Mouse (Mus musculus) midbrain, embryonic 10.5 days (tissue): Measurements from ENCODE around the gene Rfxank. TPM values are rescaled to one million over a fixed set of nuclear protein-coding genes. Genes with fewer than 3 reads are reported as not detected.

Experiments
- DNase-seq: peaks from one replicate; pipeline ENCODE4 v3.0.0-alpha.2; 2017; ENCODE audit warnings: low spot score
- H3K27ac ChIP-seq: fragments of 300-500 bp; sonication (generic); replicated peaks from 2 replicates; pipeline ENCODE4 v1.5.1; 2016; ENCODE audit warnings: mild to moderate bottlenecking
- H3K27me3 ChIP-seq: fragments of 300-500 bp; sonication (generic); 2 replicates; pipeline ENCODE4 v1.6.1; 2016; ENCODE audit warnings: low read depth, mild to moderate bottlenecking; ENCODE audit not compliant: poor library complexity, severe bottlenecking
- H3K36me3 ChIP-seq: fragments of 300-500 bp; sonication (generic); 2 replicates; pipeline ENCODE4 v1.6.1; 2016; ENCODE audit warnings: mild to moderate bottlenecking, moderate library complexity
- H3K4me1 ChIP-seq: fragments of 300-500 bp; sonication (generic); 2 replicates; pipeline ENCODE4 v1.6.1; 2016
- H3K4me3 ChIP-seq: fragments of 300-500 bp; sonication (generic); 2 replicates; pipeline ENCODE4 v1.5.1; 2016; ENCODE audit warnings: mild to moderate bottlenecking, moderate library complexity
- H3K9me3 ChIP-seq: fragments of 300-500 bp; sonication (generic); replicated peaks from 2 replicates; pipeline ENCODE4 v1.6.1; 2016; ENCODE audit warnings: mild to moderate bottlenecking
- WGBS: fragments of 180-500 bp; shearing (Covaris S2); methylation state at CpG from one replicate; pipeline ENCODE4 v1.1.7; 2016; 5-methylcytosine and 5-hydroxymethylcytosine counted together
- polyA plus RNA-seq: library from polyadenylated mRNA; unstranded; fragments of >200 nt; fragmentation: Nextera tagmentation; extraction: Ambion mirVana; gene quantifications from 2 replicates; pipeline ENCODE4 v1.2.1, GENCODE M21; 2016

The Rfxank gene
- polyA plus RNA-seq, 1 experiment from 2014 or later, result 16.1 TPM

GRCm38 (mm10) chr8:70170116-70170515 lies 31.2 kb upstream of the Rfxank start:
- Histone ChIP-seq H3K36me3 (peaks cover 5% of the 10 kb centered on the region; the same call in 1 of the 2 replicates), H3K27ac (no peak overlapping the region), H3K27me3 (peaks cover 15% of the 10 kb centered on the region), H3K4me3 (no peak overlapping the region), H3K4me1 (peaks cover 37% of the 10 kb centered on the region), H3K9me3 (no peaks in the 10 kb centered on the region)
- DNase-seq, result no peak
- 91% methylated on average over 3 of the region's 3 CpGs for WGBS

DNA sequence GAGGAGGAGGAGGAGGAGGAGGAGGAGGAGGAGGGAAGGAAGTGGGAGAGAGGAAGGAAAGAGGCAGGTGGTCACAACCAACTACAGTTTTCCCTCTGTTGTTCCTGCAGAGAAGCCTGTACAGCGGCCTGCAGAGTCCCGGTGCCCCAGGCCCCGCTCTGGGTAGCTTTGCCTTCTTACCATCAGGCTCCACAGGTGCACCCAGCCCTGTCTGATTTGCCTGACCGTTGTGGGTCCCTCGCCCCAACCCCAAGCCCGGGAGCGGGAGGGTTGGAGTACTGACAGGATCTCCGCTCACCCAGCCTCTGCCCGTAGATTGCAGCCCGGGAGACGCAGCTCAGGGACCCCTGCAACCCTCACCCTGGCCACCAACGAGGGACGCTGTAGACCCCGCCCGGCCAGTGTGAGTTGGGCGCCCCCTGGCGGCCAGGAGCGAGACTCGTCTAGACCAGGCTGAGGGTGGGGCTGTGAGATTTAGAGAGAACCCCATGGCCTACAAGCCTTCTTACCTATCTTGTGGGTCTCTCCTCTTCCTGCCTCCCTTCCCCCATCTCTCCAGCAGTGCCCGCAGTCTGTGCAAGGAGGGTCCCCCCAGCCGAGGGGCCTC lies 27.7 kb upstream of the Rfxank start:
- Histone ChIP-seq H3K4me3 (peak overlapping the region; percentile 45), H3K27ac (peak overlapping the region; percentile 50)

GRCm38 (mm10) chr8:70163316-70163715 lies 24.4 kb upstream of the Rfxank start:
- no peak for DNase-seq
- peaks cover 33% of the 10 kb centered on the region for H3K4me1 ChIP-seq
- no peak overlapping the region for H3K27ac ChIP-seq
- H3K27me3 ChIP-seq, result peaks cover 43% of the 10 kb centered on the region
- WGBS, result 85% methylated on average over 3 of the region's 3 CpGs
- H3K4me3 ChIP-seq, result no peak overlapping the region
- no peaks in the 10 kb centered on the region for H3K36me3 ChIP-seq
- no peaks in the 10 kb centered on the region for H3K9me3 ChIP-seq

More for the DNA sequence above, 27.7 kb upstream of the Rfxank start:
- Histone ChIP-seq H3K36me3 (no peaks in the 10 kb centered on the region), H3K9me3 (no peaks in the 10 kb centered on the region), H3K4me1 (peaks cover 17% of the 10 kb centered on the region), H3K27me3 (peaks cover 35% of the 10 kb centered on the region)
- 3% methylated on average over 21 of the region's 21 CpGs for WGBS
- peak; percentile 90 for DNase-seq

DNA sequence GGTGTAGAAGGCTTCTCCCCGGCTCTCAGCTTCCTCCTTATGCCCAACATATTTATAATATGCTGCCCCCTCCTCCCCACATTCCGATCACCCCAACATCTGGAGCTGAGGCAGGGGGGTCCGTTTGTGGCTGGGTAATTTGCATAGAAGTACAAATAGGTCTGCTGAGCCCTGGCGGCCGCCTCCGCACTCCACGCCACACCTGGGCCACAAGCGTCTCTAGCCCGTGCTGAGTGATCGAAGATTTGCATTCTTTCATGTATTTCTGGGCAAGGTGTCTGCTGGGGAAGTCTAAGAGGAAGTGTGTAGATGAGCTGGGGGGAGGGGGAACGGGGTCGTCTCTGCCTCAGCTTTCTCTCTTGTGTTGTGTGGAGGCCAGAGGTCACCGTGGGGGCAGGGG lies 21.1 kb upstream of the Rfxank start:
- H3K4me1 ChIP-seq, result peaks cover 25% of the 10 kb centered on the region
- peaks cover 41% of the 10 kb centered on the region for H3K27me3 ChIP-seq
- 71% methylated on average over 13 of the region's 13 CpGs for WGBS
- no peak overlapping the region for H3K27ac ChIP-seq
- H3K9me3 ChIP-seq, result no peaks in the 10 kb centered on the region
- H3K4me3 ChIP-seq, result no peak overlapping the region
- DNase-seq, result no peak
- H3K36me3 ChIP-seq, result no peaks in the 10 kb centered on the region

DNA sequence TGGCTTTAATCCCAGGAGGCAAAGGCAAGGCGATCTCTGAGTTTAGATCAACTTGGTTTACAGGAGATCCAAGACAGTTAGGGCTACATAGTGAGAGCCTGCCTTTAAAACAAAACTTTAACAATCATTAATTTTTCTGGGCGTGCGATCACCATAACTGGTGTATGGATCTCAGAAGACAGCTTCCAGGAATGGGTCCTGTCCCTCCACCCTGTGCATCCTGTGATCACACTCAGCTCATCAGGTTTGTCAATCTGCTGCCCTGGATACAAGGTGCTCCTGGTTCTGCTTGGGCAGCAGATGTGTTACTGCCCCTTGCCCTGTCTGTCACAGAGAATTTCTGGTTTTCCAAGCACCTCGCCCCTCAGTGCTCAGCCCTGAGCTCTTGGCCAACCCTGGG lies 20.3 kb upstream of the Rfxank start:
- Histone ChIP-seq H3K9me3 (no peaks in the 10 kb centered on the region), H3K27me3 (peaks cover 33% of the 10 kb centered on the region), H3K36me3 (no peaks in the 10 kb centered on the region), H3K4me1 (peaks cover 25% of the 10 kb centered on the region), H3K4me3 (peak overlapping the region; percentile 59; the same call in 1 of the 2 replicates), H3K27ac (no peak overlapping the region)
- 87% methylated on average over 4 of the region's 4 CpGs for WGBS
- DNase-seq, result no peak

GRCm38 (mm10) chr8:70158069-70158853 lies 19.3 kb upstream of the Rfxank start:
- 12% methylated on average over 40 of the region's 40 CpGs for WGBS
- peak overlapping the region; percentile 75 for H3K27ac ChIP-seq

GRCm38 (mm10) chr8:70157240-70157800 lies 18.4 kb upstream of the Rfxank start:
- whole genome bisulfite sequencing, result 88% methylated on average over 1 of the region's 1 CpGs
- H3K4me3 ChIP-seq, result no peak overlapping the region
- H3K27ac ChIP-seq, result no peak overlapping the region
- no peak for DNase-seq
- H3K4me1 ChIP-seq, result peaks cover 31% of the 10 kb centered on the region
- H3K27me3 ChIP-seq, result peaks cover 36% of the 10 kb centered on the region
- no peaks in the 10 kb centered on the region for H3K36me3 ChIP-seq
- H3K9me3 ChIP-seq, result no peaks in the 10 kb centered on the region

More at GRCm38 (mm10) chr8:70158069-70158853, 19.3 kb upstream of the Rfxank start:
- no peaks in the 10 kb centered on the region for H3K36me3 ChIP-seq
- H3K27me3 ChIP-seq, result peaks cover 30% of the 10 kb centered on the region
- H3K9me3 ChIP-seq, result no peaks in the 10 kb centered on the region
- peak overlapping the region; percentile 59 for H3K4me3 ChIP-seq
- peaks cover 25% of the 10 kb centered on the region for H3K4me1 ChIP-seq
- peak; percentile 88 for DNase-seq

DNA sequence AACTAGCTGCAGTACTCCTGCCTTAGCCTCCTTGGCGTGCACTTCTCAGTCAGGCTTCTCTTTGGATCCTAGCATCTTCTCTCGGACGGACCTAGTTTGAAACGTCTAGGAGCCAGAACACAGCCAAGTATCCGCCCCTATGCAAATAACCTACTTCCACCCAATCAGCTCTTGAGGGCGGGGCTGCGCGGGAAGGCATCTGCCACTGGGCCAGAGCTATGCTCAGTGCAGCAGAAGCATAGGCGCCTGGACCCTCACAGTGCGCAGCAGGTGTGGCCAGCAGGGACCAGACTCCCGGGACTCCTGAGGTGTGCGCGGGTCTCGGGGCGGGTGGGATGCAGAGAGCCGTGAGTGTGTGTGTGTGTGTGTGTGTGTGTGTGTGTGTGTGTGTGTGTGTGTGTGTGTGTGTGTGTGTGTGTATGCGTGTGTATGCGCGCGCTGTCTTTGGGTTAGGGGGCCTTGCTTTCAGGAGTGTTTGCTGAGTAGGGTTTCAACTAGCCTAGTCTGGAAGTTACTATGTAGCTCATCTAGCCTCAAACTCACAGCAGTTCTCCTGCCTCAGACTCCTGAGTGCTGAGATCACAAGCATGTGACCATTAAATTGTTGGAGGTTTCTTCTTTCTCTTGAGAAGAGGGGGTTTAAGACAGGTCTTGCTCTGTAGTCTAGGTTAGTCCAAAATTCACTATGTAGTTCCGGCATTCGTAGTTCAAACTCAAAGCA lies 13.7 kb upstream of the Rfxank start:
- Histone ChIP-seq H3K4me3 (peak overlapping the region; percentile 43), H3K27me3 (peaks cover 46% of the 10 kb centered on the region), H3K9me3 (no peaks in the 10 kb centered on the region), H3K4me1 (peaks cover 12% of the 10 kb centered on the region), H3K36me3 (no peaks in the 10 kb centered on the region), H3K27ac (no peak overlapping the region)
- WGBS, result 14% methylated on average over 22 of the region's 22 CpGs
- DNase-seq, result peak; percentile 80

DNA sequence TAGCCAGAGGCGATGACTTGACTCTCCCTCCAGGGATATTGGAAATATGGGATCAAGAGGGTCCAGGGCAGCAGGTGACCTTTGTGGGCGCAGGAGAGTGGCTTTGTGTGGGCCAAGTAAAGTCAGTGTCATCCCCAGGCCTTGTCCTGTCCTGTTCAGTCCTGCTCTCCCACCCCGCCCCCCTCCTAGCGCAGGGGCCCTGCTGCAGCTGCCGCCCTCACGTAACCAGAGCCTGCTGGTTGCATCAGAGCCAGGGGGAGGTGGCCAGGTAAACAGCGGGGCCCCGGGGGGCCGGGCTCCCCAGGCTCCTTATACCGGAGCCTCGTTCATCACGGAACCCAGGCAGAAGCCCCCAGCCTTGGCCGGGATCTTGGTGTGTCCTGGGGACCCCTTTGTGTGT lies 11.2 kb upstream of the Rfxank start:
- H3K27ac ChIP-seq, result no peak overlapping the region
- H3K4me1 ChIP-seq, result peaks cover 12% of the 10 kb centered on the region
- no peaks in the 10 kb centered on the region for H3K9me3 ChIP-seq
- H3K36me3 ChIP-seq, result peaks cover 23% of the 10 kb centered on the region
- WGBS, result 18% methylated on average over 13 of the region's 13 CpGs
- no peak overlapping the region for H3K4me3 ChIP-seq
- no peak for DNase-seq
- H3K27me3 ChIP-seq, result peaks cover 32% of the 10 kb centered on the region

DNA sequence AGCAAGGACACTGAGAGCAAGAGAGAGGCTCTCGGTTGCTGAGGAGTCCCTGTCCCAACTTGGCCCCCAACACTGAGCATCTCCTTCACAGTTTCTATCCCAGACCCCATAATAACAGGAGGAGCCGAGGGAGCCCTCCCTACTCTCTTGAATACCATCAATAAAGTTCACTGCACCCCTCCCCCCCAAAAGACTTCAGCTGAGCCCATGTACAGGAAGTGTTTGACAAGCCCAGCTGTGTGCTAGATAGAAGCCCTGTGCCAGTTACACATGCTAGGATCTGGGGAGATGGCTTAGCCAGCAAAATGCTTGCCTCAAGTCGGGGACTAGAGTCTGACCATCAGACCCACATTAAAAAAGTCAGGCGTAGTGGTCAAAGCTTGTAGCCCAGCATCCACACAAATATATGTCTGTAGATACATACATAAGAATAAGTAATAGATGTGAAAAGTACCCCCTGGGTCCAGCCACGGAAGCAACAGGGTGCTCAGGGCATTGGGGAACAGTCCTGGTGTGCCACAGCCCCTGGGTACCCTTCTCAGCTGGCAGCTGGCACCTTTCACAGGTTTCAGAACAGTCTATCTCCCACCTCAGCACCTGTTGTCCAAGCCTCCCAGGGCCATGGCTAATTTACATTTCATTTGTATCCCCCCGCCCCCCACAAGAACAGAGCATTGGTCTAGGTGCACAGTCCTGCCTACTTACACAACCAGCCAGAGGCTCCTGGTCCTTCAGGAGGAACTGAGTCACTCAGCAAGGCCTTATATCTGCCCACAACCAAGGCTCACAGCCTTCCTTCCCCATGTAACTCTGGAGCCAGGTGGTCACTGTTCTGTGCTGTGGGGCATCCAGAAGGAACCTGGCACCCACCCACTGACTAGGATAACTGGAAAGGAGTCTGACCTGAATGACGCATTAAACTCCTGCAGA lies 9.0 kb upstream of the Rfxank start:
- Histone ChIP-seq H3K4me1 (peaks cover 11% of the 10 kb centered on the region), H3K4me3 (no peak overlapping the region), H3K27ac (no peak overlapping the region), H3K27me3 (peaks cover 23% of the 10 kb centered on the region), H3K9me3 (no peaks in the 10 kb centered on the region), H3K36me3 (peaks cover 45% of the 10 kb centered on the region)
- WGBS, result 87% methylated on average over 7 of the region's 7 CpGs
- no peak for DNase-seq

GRCm38 (mm10) chr8:70139981-70140380 lies 1.0 kb upstream of the Rfxank start:
- Histone ChIP-seq H3K27me3 (no peaks in the 10 kb centered on the region), H3K36me3 (peaks cover 54% of the 10 kb centered on the region), H3K9me3 (no peaks in the 10 kb centered on the region), H3K4me1 (peaks cover 25% of the 10 kb centered on the region), H3K4me3 (peak overlapping the region; percentile 62), H3K27ac (peak overlapping the region; percentile 80)
- 15% methylated on average over 9 of the region's 9 CpGs for WGBS
- no peak for DNase-seq

DNA sequence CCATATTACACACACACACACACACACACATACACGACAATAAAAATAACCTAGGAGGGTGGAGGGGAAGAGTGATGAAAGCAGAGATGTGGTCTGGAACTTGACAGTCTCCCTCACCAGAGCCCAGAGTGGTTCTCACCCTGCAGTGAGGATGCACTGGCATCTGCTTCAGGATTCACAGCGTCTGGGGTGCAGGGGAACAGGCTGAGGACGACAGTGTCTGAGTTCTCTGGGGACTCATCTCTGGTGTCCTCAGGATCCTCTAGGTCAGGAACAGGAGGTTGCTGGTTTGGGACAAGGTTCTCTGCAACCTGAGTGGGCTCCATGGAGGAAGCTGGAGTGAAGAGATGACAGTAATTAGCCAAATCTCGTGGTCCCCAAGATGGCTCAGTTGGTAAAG lies 1.1 kb downstream of the Rfxank start:
- Histone ChIP-seq H3K36me3 (peaks cover 54% of the 10 kb centered on the region), H3K9me3 (no peaks in the 10 kb centered on the region), H3K4me3 (peak overlapping the region; percentile 62), H3K27me3 (no peaks in the 10 kb centered on the region), H3K27ac (no peak overlapping the region), H3K4me1 (peaks cover 25% of the 10 kb centered on the region)
- WGBS, result 85% methylated on average over 4 of the region's 4 CpGs
- no peak for DNase-seq
